Mouse (Mus musculus) natural killer cell, adult 2 months (primary cell): ENCODE measurements around the gene Vmn1r130.
"Not testable (repeated sequence)": the region's sequence is repeated elsewhere in the genome, so short reads cannot be mapped to it uniquely, and the experiment has no call there.

Experiments used
- DNase-seq, 2 experiments: peaks; one replicate each; pipeline ENCODE4 v3.0.0; 2022; ENCODE audit warnings: low spot score in 2 of 2

Vmn1r130 gene

DNA sequence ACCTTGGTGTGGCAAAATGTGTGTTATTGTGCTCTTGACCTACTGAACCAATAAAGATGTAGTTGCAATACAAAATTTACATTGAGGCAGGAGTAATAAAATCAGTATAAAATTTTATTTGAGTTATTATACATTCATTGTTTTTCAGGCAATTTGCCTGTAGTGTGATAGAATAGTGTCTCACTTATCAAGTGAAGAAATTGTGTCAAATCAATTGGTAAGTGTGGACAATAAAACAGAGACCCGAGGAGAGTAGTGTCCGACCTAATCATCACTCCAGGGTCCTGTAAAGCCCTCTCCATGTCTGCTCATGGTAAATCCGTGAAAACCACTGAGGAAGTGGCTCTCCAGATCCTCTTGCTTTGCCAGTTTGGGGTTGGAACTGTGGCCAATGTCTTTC lies at the start of gene Vmn1r130:
Gene Vmn1r130 (plus strand): TSS at position 301 of the 400 bp plus-strand sequence.
- not testable (repeated sequence) for DNase-seq

DNA sequence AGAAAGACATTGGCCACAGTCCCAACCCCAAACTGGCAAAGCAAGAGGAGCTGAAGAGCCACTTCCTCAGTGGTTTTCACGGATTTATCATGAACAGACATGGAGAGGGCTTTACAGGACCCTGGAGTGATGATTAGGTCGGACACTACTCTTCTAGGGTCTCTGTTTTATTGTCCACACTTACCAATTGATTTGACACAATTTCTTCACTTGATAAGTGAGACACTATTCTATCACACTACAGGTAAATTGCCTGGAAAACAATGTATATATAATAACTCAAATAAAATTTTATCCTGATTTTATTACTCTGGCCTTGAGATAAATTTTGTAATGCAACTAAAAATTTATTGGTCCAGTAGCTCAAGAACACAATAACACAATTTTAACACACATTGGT lies 34.4 kb downstream of the Vmn1r130 start, which contains the start of gene Vmn1r131:
Gene Vmn1r131 (minus strand): TSS at position 101 of the 400 bp plus-strand sequence.
- DNase-seq: not testable (repeated sequence)
